Mouse (Mus musculus): ENCODE data around the gene Fam78a.
"Not testable (repeated sequence)": the region's sequence is repeated elsewhere in the genome, so short reads cannot be mapped to it uniquely, and the experiment has no call there.

Fam78a gene

GRCm38 (mm10) chr2:32040646-32041045 lies 44.0 kb downstream of the Fam78a start:
- DNase-seq (ENCODE audit: low read depth, low spot score): not testable (repeated sequence)

DNA sequence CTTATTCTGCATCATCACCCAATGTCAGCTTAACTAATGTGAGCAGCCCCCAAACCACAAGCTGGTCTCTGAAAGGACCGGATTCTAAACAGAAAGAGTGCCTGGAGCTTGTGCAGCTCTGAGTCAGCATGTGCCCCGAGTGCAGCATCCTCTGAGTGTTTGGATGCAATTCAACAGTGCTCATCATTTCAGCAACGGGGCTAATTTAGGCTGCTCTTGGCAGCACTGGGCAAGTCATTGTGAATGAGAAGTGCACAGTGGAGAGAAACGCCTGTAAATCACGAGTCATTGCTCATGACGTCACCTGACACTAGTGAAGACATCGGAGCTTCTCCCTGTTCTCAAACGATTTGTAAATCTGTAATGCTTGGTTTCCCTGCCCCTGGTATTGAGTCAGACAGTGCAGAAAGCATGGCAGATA lies 46.0 kb downstream of the Fam78a start:
- DNase-seq (ENCODE audit: low read depth, low spot score): no peak

GRCm38 (mm10) chr2:32037279-32037858 lies 47.3 kb downstream of the Fam78a start:
- DNase-seq (ENCODE audit: low read depth, low spot score): no peak

- no peak for DNase-seq (ENCODE audit: low read depth, low spot score)
Measured at GRCm38 (mm10) chr2:32034206-32034605, 50.5 kb downstream of the Fam78a start.

GRCm38 (mm10) chr2:32033436-32033835 lies 51.2 kb downstream of the Fam78a start:
- no peak for DNase-seq (ENCODE audit: low read depth, low spot score)

DNA sequence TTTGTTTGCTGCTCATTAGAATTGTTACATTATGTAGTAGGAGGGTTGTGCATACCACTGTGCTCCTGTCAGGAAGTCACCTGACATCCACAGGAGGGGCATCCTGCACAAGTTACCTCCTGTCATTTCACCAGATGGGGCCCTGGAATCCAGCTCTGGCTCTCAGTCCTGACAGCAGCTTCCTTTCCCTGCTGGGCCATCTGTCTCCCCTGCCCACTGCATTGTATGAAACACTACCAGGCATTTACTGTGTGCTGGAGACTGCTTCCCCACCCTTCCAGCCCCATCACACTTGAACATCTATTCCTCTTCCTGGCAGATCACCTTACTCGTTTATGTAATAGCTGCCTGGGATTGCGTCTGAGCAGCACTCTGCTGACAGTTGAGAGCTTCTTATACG lies 55.0 kb downstream of the Fam78a start:
- DNase-seq (ENCODE audit: low read depth, low spot score): no peak

DNA sequence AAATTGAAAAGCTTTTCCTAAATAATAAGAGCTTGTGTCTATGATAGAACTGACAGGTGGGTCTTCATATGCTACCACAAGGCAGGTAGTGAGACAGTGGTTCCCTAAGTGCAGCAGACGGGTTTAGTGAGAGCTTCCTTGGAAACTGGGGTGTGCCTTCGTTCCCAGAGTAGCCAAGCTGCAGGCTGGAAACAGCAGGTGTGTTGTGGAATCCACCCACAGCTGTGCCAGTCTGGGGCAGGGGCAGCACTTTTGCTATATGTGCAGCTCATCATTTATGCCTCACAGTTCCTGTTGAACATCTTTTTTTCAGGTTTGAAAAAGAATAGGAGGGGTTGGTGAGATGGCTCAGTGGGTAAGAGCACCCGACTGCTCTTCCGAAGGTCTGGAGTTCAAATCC lies 60.3 kb downstream of the Fam78a start:
- DNase-seq (ENCODE audit: low read depth, low spot score): no peak

- DNase-seq (ENCODE audit: low read depth, low spot score): no peak
Measured at GRCm38 (mm10) chr2:32020229-32020628, 64.4 kb downstream of the Fam78a start.

DNA sequence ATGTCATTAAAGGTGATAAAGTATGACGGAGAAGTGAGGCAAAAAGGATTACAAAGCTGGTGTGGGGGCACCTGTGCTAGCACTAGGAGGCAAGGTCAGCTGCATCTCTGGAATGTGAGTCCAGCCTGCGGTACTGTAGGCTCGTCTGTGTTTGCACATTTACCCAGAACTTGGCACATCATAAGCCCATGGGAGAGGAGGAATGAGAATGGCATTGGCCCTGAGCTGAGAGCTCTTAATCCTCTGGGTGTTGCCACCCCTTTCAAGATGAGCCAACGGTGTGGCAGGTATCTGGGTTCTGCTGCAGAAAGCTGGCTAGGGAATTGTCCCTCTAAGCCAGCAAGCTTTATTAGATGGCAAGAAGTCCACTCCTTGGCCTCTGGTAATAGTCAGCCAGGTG lies 65.0 kb downstream of the Fam78a start:
- DNase-seq (ENCODE audit: low read depth, low spot score): no peak

GRCm38 (mm10) chr2:32008716-32009115 lies 75.9 kb downstream of the Fam78a start:
- DNase-seq (ENCODE audit: low read depth, low spot score): no peak

GRCm38 (mm10) chr2:32008311-32008710 lies 76.3 kb downstream of the Fam78a start:
- no peak for DNase-seq (ENCODE audit: low read depth, low spot score)
